Mouse (Mus musculus): ENCODE measurements around the gene Ccnj. TPM values are rescaled to one million over a fixed set of nuclear protein-coding genes. Genes with fewer than 3 reads are reported as not detected.
A peak's percentile ranks its signal among the peaks of the same experiment; 100 is the strongest.

Gene Ccnj
- 22.9 and 23.4 TPM in 2 replicates for polyA plus RNA-seq (2015; fragmentation: Nextera tagmentation; extraction: Ambion mirVana)

- no peaks in the 10 kb centered on the region for H3K9me3 ChIP-seq
- H3K4me1 ChIP-seq (replicated peaks), result peaks cover 43% of the 10 kb centered on the region
- H3K4me3 ChIP-seq, result peak within 1 kb of the TSS; percentile 79
- H3K27ac ChIP-seq, result peak within 1 kb of the TSS; percentile 97
- no peaks in the 10 kb centered on the region for H3K27me3 ChIP-seq
- no peaks in the 10 kb centered on the region for H3K36me3 ChIP-seq
- H3K9ac ChIP-seq, result peak within 1 kb of the TSS; percentile 99
- peak within 1 kb of the TSS; percentile 87 for H3K4me2 ChIP-seq
- under 1% methylated on average over 56 of the region's 71 CpGs for WGBS
- peak; percentile 99 for ATAC-seq (ENCODE audit: low FRiP score)
Observed at GRCm38 (mm10) chr19:40830703-40831415, at the start of gene Ccnj. Gene Ccnj, plus strand, starts transcription at chr19:40831279.

- Histone ChIP-seq H3K27me3 (no peaks in the 10 kb centered on the region), H3K9me3 (no peaks in the 10 kb centered on the region), H3K4me2 (no peak overlapping the region), H3K36me3 (no peaks in the 10 kb centered on the region), H3K4me1 (replicated peaks) (no peaks in the 10 kb centered on the region), H3K9ac (no peak overlapping the region), H3K4me3 (no peak overlapping the region), H3K27ac (no peak overlapping the region)
- ATAC-seq (ENCODE audit: low FRiP score), result no peak
- WGBS, result 74% methylated on average over 14 of the region's 15 CpGs
Observed at GRCm38 (mm10) chr19:40788004-40788714, 42.9 kb upstream of the Ccnj start.

DNA sequence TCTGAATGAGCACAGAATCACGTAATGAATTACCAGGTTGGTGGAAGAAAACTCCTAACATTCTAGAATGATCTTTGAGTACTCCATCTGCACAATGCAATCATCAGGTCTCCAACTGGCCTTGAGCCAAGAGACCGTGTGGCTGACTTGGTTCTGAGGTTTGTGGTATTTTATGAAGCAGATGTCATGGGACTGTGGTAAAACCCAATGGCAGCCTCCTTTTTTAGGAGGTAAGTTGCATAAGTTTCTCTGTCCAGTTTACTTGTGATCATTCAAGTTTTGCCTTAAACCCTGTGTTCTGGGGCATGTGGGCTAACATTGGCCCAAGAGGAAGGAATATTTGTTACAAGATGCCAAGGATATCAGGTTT, 42.4 kb upstream of the Ccnj start:
- Histone ChIP-seq H3K27ac (no peak overlapping the region), H3K9me3 (no peaks in the 10 kb centered on the region), H3K27me3 (no peaks in the 10 kb centered on the region), H3K9ac (no peak overlapping the region), H3K4me2 (no peak overlapping the region), H3K4me3 (no peak overlapping the region), H3K4me1 (replicated peaks) (no peaks in the 10 kb centered on the region), H3K36me3 (no peaks in the 10 kb centered on the region)
- 84% methylated on average over 2 of the region's 2 CpGs for WGBS
- ATAC-seq (ENCODE audit: low FRiP score), result no peak

GRCm38 (mm10) chr19:40805176-40805737, 25.8 kb upstream of the Ccnj start:
- H3K4me2 ChIP-seq, result no peak overlapping the region
- no peaks in the 10 kb centered on the region for H3K9me3 ChIP-seq
- H3K27ac ChIP-seq, result no peak overlapping the region
- no peak for ATAC-seq (ENCODE audit: low FRiP score)
- H3K27me3 ChIP-seq, result no peaks in the 10 kb centered on the region
- H3K9ac ChIP-seq, result no peak overlapping the region
- H3K36me3 ChIP-seq, result no peaks in the 10 kb centered on the region
- no peaks in the 10 kb centered on the region for H3K4me1 ChIP-seq (replicated peaks)
- no peak overlapping the region for H3K4me3 ChIP-seq
- 51% methylated on average over 7 of the region's 7 CpGs for WGBS

GRCm38 (mm10) chr19:40809858-40810257, 21.2 kb upstream of the Ccnj start:
- 63% methylated on average over 7 of the region's 7 CpGs for WGBS

DNA sequence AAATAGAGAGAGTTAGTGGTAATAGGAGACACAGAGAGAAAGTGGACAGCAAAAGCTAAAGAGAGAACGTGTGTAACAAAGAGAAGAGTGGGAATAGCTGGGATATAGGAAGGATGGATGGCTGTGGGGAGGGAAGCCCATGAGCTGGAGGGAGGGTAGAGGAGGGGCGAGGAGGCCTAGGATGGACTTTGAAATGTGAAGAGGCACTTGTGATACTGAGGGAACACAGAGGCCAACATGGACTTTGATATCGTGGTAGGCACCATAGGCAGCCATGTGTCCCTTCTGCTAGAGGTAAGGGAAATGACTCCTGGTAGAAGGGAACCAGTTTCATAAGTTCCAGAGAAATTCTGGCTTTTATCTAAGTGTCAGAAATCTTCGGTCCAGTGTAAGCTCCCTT, 19.2 kb upstream of the Ccnj start:
- 85% methylated on average over 4 of the region's 4 CpGs for WGBS
- H3K9me3 ChIP-seq, result no peaks in the 10 kb centered on the region
- no peaks in the 10 kb centered on the region for H3K4me1 ChIP-seq (replicated peaks)
- H3K27ac ChIP-seq, result no peak overlapping the region
- no peak overlapping the region for H3K4me2 ChIP-seq
- no peak overlapping the region for H3K4me3 ChIP-seq
- ATAC-seq (ENCODE audit: low FRiP score), result no peak
- no peaks in the 10 kb centered on the region for H3K36me3 ChIP-seq
- no peaks in the 10 kb centered on the region for H3K27me3 ChIP-seq
- H3K9ac ChIP-seq, result no peak overlapping the region

More at GRCm38 (mm10) chr19:40809858-40810257, 21.2 kb upstream of the Ccnj start:
- H3K4me2 ChIP-seq, result no peak overlapping the region
- H3K4me1 ChIP-seq (replicated peaks), result no peaks in the 10 kb centered on the region
- H3K4me3 ChIP-seq, result no peak overlapping the region
- H3K9me3 ChIP-seq, result no peaks in the 10 kb centered on the region
- H3K27ac ChIP-seq, result no peak overlapping the region
- H3K9ac ChIP-seq, result no peak overlapping the region
- H3K27me3 ChIP-seq, result no peaks in the 10 kb centered on the region
- no peaks in the 10 kb centered on the region for H3K36me3 ChIP-seq
- no peak for ATAC-seq (ENCODE audit: low FRiP score)

- Histone ChIP-seq H3K27ac (no peak overlapping the region), H3K27me3 (no peaks in the 10 kb centered on the region), H3K4me2 (no peak overlapping the region), H3K4me3 (no peak overlapping the region), H3K4me1 (replicated peaks) (no peaks in the 10 kb centered on the region), H3K9ac (no peak overlapping the region), H3K9me3 (no peaks in the 10 kb centered on the region), H3K36me3 (no peaks in the 10 kb centered on the region)
- no peak for ATAC-seq (ENCODE audit: low FRiP score)
- WGBS, result 91% methylated on average over 3 of the region's 3 CpGs
Observed at GRCm38 (mm10) chr19:40812778-40813177, 18.3 kb upstream of the Ccnj start.

DNA sequence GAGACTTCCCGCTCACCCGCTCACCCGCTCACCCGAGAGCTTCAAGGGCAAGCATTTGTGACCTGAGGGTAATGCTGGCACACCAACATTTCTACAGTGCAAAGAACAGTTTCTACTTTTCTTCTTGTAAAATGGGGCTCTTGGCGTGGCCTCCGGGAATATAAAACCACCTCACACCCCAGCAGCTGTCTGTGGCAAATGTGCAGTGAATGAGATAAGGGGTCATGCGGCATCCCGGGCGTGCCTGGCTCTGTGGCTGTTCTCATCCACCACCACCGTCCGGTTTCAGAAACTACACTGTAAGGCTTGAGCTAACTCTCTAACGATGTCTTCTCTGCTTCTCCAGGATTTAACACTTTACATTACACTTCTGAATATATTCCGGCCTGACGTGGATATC, 17.7 kb upstream of the Ccnj start:
- Histone ChIP-seq H3K4me3 (no peak overlapping the region), H3K4me2 (no peak overlapping the region), H3K27me3 (no peaks in the 10 kb centered on the region), H3K4me1 (replicated peaks) (no peaks in the 10 kb centered on the region), H3K9me3 (no peaks in the 10 kb centered on the region), H3K9ac (no peak overlapping the region), H3K27ac (no peak overlapping the region), H3K36me3 (no peaks in the 10 kb centered on the region)
- WGBS, result 87% methylated on average over 14 of the region's 14 CpGs
- ATAC-seq (ENCODE audit: low FRiP score), result no peak

- no peak overlapping the region for H3K27ac ChIP-seq
- H3K36me3 ChIP-seq, result no peaks in the 10 kb centered on the region
- no peaks in the 10 kb centered on the region for H3K9me3 ChIP-seq
- WGBS, result 86% methylated on average over 7 of the region's 7 CpGs
- ATAC-seq (ENCODE audit: low FRiP score), result no peak
- H3K4me1 ChIP-seq (replicated peaks), result no peaks in the 10 kb centered on the region
- no peak overlapping the region for H3K9ac ChIP-seq
- no peaks in the 10 kb centered on the region for H3K27me3 ChIP-seq
- H3K4me3 ChIP-seq, result no peak overlapping the region
- H3K4me2 ChIP-seq, result no peak overlapping the region
Observed at GRCm38 (mm10) chr19:40815645-40816183, 15.4 kb upstream of the Ccnj start.

DNA sequence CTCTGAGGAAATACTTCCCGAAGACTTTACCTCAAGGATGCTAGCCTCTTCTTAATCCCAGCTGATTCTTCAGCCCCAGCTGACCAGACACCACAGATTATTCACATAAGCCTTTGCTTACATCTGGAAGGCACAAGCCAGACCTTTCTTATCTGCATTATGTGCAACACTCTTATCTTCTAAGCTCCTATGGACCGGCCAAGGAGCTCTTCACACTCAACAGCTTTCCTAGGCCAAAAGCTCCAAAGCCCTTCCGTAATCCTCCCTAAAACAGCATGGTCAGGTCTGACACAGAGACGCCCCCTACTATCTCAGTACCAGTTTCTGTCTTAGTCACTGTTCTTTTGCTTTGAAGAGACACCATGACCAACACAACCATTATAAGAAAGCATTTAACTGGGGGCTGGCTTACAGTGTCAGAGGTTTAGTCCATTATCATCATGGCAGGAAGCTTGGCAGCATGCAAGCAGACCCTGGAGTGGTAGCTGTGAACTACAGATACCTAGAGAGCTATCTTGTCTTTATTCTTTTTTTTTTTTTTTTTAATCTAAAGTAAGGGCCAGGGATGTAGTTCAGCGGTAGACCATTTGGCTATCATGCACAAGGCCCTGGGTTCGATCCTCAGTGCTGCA, 13.1 kb upstream of the Ccnj start:
- Histone ChIP-seq H3K4me2 (no peak overlapping the region), H3K4me1 (replicated peaks) (no peaks in the 10 kb centered on the region), H3K27ac (no peak overlapping the region), H3K27me3 (no peaks in the 10 kb centered on the region), H3K9ac (no peak overlapping the region), H3K9me3 (no peaks in the 10 kb centered on the region), H3K4me3 (no peak overlapping the region), H3K36me3 (no peaks in the 10 kb centered on the region)
- ATAC-seq (ENCODE audit: low FRiP score), result no peak
- WGBS, result 93% methylated on average over 6 of the region's 6 CpGs

- Histone ChIP-seq H3K4me2 (no peak overlapping the region), H3K9ac (no peak overlapping the region), H3K4me3 (no peak overlapping the region), H3K27me3 (no peaks in the 10 kb centered on the region), H3K9me3 (no peaks in the 10 kb centered on the region), H3K4me1 (replicated peaks) (no peaks in the 10 kb centered on the region), H3K27ac (no peak overlapping the region), H3K36me3 (no peaks in the 10 kb centered on the region)
- no peak for ATAC-seq (ENCODE audit: low FRiP score)
- WGBS, result 82% methylated on average over 7 of the region's 7 CpGs
Observed at GRCm38 (mm10) chr19:40818764-40819163, 12.3 kb upstream of the Ccnj start.

GRCm38 (mm10) chr19:40821306-40821825, 9.7 kb upstream of the Ccnj start:
- Histone ChIP-seq H3K9me3 (no peaks in the 10 kb centered on the region), H3K27me3 (no peaks in the 10 kb centered on the region), H3K36me3 (no peaks in the 10 kb centered on the region), H3K4me3 (no peak overlapping the region), H3K9ac (no peak overlapping the region), H3K27ac (no peak overlapping the region), H3K4me1 (replicated peaks) (no peaks in the 10 kb centered on the region), H3K4me2 (no peak overlapping the region)
- WGBS, result 80% methylated on average over 4 of the region's 4 CpGs
- ATAC-seq (ENCODE audit: low FRiP score), result no peak

All from hindbrain, embryonic 13.5 days (tissue).